In the genomic region with DNA sequence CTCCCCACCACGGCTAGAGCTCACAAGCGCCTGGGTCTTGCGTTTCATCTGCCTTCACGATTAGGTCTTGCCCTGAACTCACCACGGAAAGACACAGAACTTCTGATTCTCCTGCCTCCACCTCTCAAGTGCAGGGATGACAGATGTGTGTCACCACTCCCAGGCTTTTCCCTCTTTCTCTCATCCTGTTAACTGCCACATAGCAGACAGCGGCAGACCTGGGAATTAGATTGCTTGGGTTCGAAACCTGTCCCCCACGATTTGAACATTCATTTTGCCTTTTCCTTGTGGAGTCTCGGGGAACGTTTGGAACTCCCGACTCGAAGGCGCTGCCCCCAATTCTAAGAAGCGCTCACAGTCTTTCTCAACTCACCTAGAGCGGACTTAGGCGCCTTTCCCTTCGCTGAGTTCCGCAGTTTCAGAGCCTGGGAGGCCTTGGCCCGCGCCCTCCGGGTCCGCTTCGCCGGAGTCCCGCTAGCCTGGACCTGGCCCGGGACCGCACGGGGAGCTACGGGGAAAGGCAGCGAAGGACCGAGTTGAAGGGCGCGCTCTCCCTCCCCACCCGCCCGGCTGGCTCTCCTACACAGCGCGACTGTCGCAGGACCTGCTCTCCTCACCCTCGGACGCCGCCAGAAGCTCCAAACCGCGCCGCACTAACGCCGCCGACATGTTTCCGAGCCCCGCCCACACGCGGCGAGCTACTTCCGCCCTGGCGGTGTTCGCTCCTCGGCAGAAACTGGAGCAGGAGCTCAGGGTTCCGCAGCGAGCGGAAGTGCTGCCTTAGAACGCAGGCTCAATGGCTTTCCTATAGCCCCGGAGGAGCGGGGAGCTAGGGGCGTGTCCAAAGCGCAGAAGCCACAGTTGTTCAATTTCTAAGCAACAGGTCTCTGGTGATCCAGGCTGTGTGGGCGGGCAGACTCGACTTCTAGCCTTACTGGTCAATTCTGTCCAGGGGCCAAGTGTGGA, we compare ENCODE assay signal across 8 mouse cellular contexts. TPM values are rescaled to one million over a fixed set of nuclear protein-coding genes. Genes with fewer than 3 reads are reported as not detected.
DNase-seq lines count a peak whose midpoint lies in the region; ATAC-seq and TF ChIP-seq lines count a peak whose summit lies in the region.

A gene (minus strand): TSS at position 706 of the 966 bp plus-strand sequence.

- peak within 1 kb of the TSS; percentile 65 for H3K4me2 ChIP-seq in forebrain, embryonic 15.5 days (replicated peaks)
- H3K4me2 ChIP-seq in lung, embryonic 14.5 days: peak within 1 kb of the TSS; percentile 83

- H3K4me1 ChIP-seq in ES-E14 (ENCODE audit: control insufficient read depth in 2 of 2, insufficient read depth in 2 of 2, low read length in 2 of 2, poor library complexity in 1 of 2): peaks cover 0 to 8% of the 10 kb centered on the region in 2 experiments; a peak in 2 of 4 replicates
- H3K4me1 ChIP-seq in forebrain, embryonic 15.5 days: peaks cover 21% of the 10 kb centered on the region
- H3K4me1 ChIP-seq in lung, embryonic 14.5 days (ENCODE audit: insufficient read depth): no peaks in the 10 kb centered on the region
- peaks cover 8% of the 10 kb centered on the region for H3K4me1 ChIP-seq in olfactory bulb, adult 2 months (ENCODE audit: control insufficient read depth, insufficient read depth, low read length)
- H3K4me1 ChIP-seq in thymus, adult 2 months (replicated peaks; ENCODE audit: control insufficient read depth, insufficient read depth, low read length): peaks cover 13% of the 10 kb centered on the region

- intact Hi-C loops in heart, postnatal 25 days (cut with DNase I): loop anchor here (5.0 kb wide), 1 partner anchor 37 kb away; no protein-coding TSS in a partner anchor

- peak within 1 kb of the TSS; percentile 84 to 96 for H3K4me3 ChIP-seq in ES-E14 (ENCODE audit: insufficient read depth in 1 of 2, low read depth in 1 of 2, low read length in 2 of 2, poor library complexity in 1 of 2, severe bottlenecking in 1 of 2)
- H3K4me3 ChIP-seq in forebrain, embryonic 15.5 days: peak within 1 kb of the TSS; percentile 73
- peak within 1 kb of the TSS; percentile 89 for H3K4me3 ChIP-seq in lung, embryonic 14.5 days (ENCODE audit: low read depth, low read length)
- H3K4me3 ChIP-seq in olfactory bulb, adult 2 months (ENCODE audit: insufficient read depth, low read depth, low read length): peak within 1 kb of the TSS; percentile 91
- H3K4me3 ChIP-seq in thymus, adult 2 months (ENCODE audit: control insufficient read depth, insufficient read depth, low read length): peak within 1 kb of the TSS; percentile 81

- H3K9ac ChIP-seq in ES-E14 (ENCODE audit: insufficient read depth, low read depth, low read length, poor library complexity, severe bottlenecking): peak within 1 kb of the TSS; percentile 86
- H3K9ac ChIP-seq in forebrain, embryonic 15.5 days (replicated peaks): peak within 1 kb of the TSS; percentile 64
- peak within 1 kb of the TSS; percentile 84 for H3K9ac ChIP-seq in lung, embryonic 14.5 days

- H3K9me3 ChIP-seq in ES-E14 (ENCODE audit: control insufficient read depth, insufficient read depth, low read depth, low read length): no peaks in the 10 kb centered on the region
- H3K9me3 ChIP-seq in forebrain, embryonic 15.5 days: no peaks in the 10 kb centered on the region
- H3K9me3 ChIP-seq in lung, embryonic 14.5 days (ENCODE audit: low read depth, low read length): no peaks in the 10 kb centered on the region

- H3K27me3 ChIP-seq in forebrain, embryonic 15.5 days: no peaks in the 10 kb centered on the region
- no peaks in the 10 kb centered on the region for H3K27me3 ChIP-seq in lung, embryonic 14.5 days (ENCODE audit: insufficient read depth, low read length)
- H3K27me3 ChIP-seq in thymus, adult 2 months (ENCODE audit: control insufficient read depth, insufficient read depth, low read length): no peaks in the 10 kb centered on the region

- no peak for TF ChIP-seq CTCF in lung, embryonic 14.5 days (IDR thresholded peaks at IDR 0.05; ENCODE audit: low read depth)
- TF ChIP-seq CTCF in olfactory bulb, adult 2 months (IDR thresholded peaks at IDR 0.05; ENCODE audit: insufficient read depth, low read depth, low read length): no peak
- TF ChIP-seq CTCF in thymus, adult 2 months (IDR thresholded peaks at IDR 0.05; ENCODE audit: borderline replicate concordance, control insufficient read depth, extremely low read depth, insufficient read depth, low read length, poor library complexity): no peak

- peak; percentile 91 for DNase-seq in ES-E14 (ENCODE audit: low read depth, low spot score)
- peak; percentile 82 for DNase-seq in cerebellum, adult 11 months
- peak; percentile 76 for DNase-seq in heart, postnatal 25 days (ENCODE audit: low spot score)
- DNase-seq in layer of hippocampus, adult 18-20 months (ENCODE audit: low spot score in 2 of 2): peak; percentile 86 to 93
- peak; percentile 97 for DNase-seq in lung, embryonic 14.5 days
- DNase-seq in thymus, adult 2 months: peak; percentile 89

- 2% methylated on average over 66 of the region's 66 CpGs for WGBS in forebrain, embryonic 15.5 days
- WGBS in lung, embryonic 14.5 days: 2% methylated on average over 66 of the region's 66 CpGs
- under 1% methylated on average over 66 of the region's 66 CpGs for WGBS in olfactory bulb, adult 2 months
- WGBS in thymus, adult 2 months: 1% methylated on average over 66 of the region's 66 CpGs

- peak; percentile 88 for ATAC-seq in forebrain, embryonic 15.5 days (replicated peaks)
- peak; percentile 92 for ATAC-seq in lung, embryonic 14.5 days (ENCODE audit: insufficient read depth)

- H3K27ac ChIP-seq in ES-E14 (ENCODE audit: insufficient read depth, low read depth, low read length, poor library complexity, severe bottlenecking): no peak within 1 kb of the TSS
- H3K27ac ChIP-seq in forebrain, embryonic 15.5 days (replicated peaks): peak within 1 kb of the TSS; percentile 54
- H3K27ac ChIP-seq in lung, embryonic 14.5 days (ENCODE audit: low read depth): peak within 1 kb of the TSS; percentile 46; the same call in 1 of the 2 replicates
- peak within 1 kb of the TSS; percentile 6; the same call in 1 of the 2 replicates for H3K27ac ChIP-seq in olfactory bulb, adult 2 months (ENCODE audit: insufficient read depth, low read depth, low read length)
- H3K27ac ChIP-seq in thymus, adult 2 months (ENCODE audit: control insufficient read depth, insufficient read depth, low read length): no peak within 1 kb of the TSS

- TF ChIP-seq POLR2A in olfactory bulb, adult 2 months (IDR thresholded peaks at IDR 0.05; ENCODE audit: insufficient read depth, low read depth, low read length): peak; percentile 70
- peak; percentile 53; the same call in 1 of the 2 replicates for TF ChIP-seq POLR2A in thymus, adult 2 months (IDR thresholded peaks at IDR 0.05; ENCODE audit: control insufficient read depth, extremely low read depth, insufficient read depth, low read length, poor library complexity)

- H3K36me3 ChIP-seq in ES-E14 (ENCODE audit: control insufficient read depth, insufficient read depth, low read length, poor library complexity, severe bottlenecking): peaks cover 17% of the 10 kb centered on the region
- H3K36me3 ChIP-seq in forebrain, embryonic 15.5 days: peaks cover 14% of the 10 kb centered on the region
- H3K36me3 ChIP-seq in lung, embryonic 14.5 days (ENCODE audit: insufficient read depth): peaks cover 16% of the 10 kb centered on the region
- no peaks in the 10 kb centered on the region for H3K36me3 ChIP-seq in thymus, adult 2 months (ENCODE audit: control insufficient read depth, insufficient read depth, low read length)

- in situ Hi-C loops in ES-E14 (cut with MboI; ENCODE audit: low sequenced_read_pairs in 2 of 2, unreplicated experiment in 2 of 2): loop anchor here in 1 of 2 experiments (10.0 kb wide), 1 partner anchor 441 kb away; no protein-coding TSS in a partner anchor

TF ChIP-seq in ES-E14, 5 proteins besides CTCF, POLR2A, EP300 and RAD21:
- TF ChIP-seq ZC3H11A (IDR thresholded peaks at IDR 0.05; ENCODE audit: borderline replicate concordance, low read depth, low read length): no peak
- 0 out of 2 replicates have a peak, but pooled peaks have one; percentile 4 for TF ChIP-seq ZNF384 (IDR thresholded peaks at IDR 0.05; ENCODE audit: low read depth, low read length)
- no peak for TF ChIP-seq MAFK (IDR thresholded peaks at IDR 0.05; ENCODE audit: insufficient read depth, low read depth, low read length)
- TF ChIP-seq CHD2 (IDR thresholded peaks at IDR 0.05; ENCODE audit: low read depth, low read length): 0 out of 2 replicates have a peak, but pooled peaks have one; percentile 43
- peak; percentile 90 for TF ChIP-seq HCFC1 (IDR thresholded peaks at IDR 0.05; ENCODE audit: borderline replicate concordance, insufficient read depth, low read length)

RNA-seq across cellular contexts. Expression of the gene that starts here (rescaled TPM):
- 39.1 and 59.4 TPM in 2 replicates for total RNA-seq in ES-E14 (2012; rRNA removed)
- polyA plus RNA-seq in forebrain, embryonic 15.5 days (2015; fragmentation: Nextera tagmentation; extraction: Ambion mirVana): 65.3 and 70.7 TPM in 2 replicates
- total RNA-seq in heart, postnatal 25 days (2021): 10 to 100 TPM; 15.5 to 15.9 TPM
- total RNA-seq in layer of hippocampus, adult 18-20 months (2021): 10 to 100 TPM; 36.1 to 40.0 TPM
- polyA plus RNA-seq in lung, embryonic 14.5 days (2014; fragmentation: Nextera tagmentation; extraction: Ambion mirVana): 56.4 and 61.0 TPM in 2 replicates
- polyA plus RNA-seq in olfactory bulb, adult 2 months (2012; ENCODE audit: insufficient read depth, insufficient read length, low replicate concordance, missing spikeins): not detected in 2 replicates
- 22.5 and 25.0 TPM in 2 replicates for polyA plus RNA-seq in thymus, adult 2 months (2012; rRNA removed)

Comparison
In these comparisons a context has a peak if more than half of its experiments do, and no peak if none do; other contexts are left out.
1. H3K27ac ChIP-seq: peak in forebrain, embryonic 15.5 days (single experiment), lung, embryonic 14.5 days (single experiment) and olfactory bulb, adult 2 months (single experiment); none in ES-E14 (single experiment) and thymus, adult 2 months (single experiment).
2. Peak in every context shown above with its lines, with median percentiles within 50 percentile points of each other: DNase-seq, H3K4me3 ChIP-seq and H3K9ac ChIP-seq.